Mouse (Mus musculus): ENCODE measurements around the gene Bean1.
A peak's percentile ranks its signal among the peaks of the same experiment; 100 is the strongest.

GRCm38 (mm10) chr8:104145981-104146689 is 24.1 kb upstream of the Bean1 start:
- no peak for TF ChIP-seq POLR2A (IDR thresholded peaks at IDR 0.05; ENCODE audit: insufficient read depth, low read length)
- TF ChIP-seq CTCF (IDR thresholded peaks at IDR 0.05; ENCODE audit: low read depth, low read length): peak; percentile 80
